11 mouse cellular contexts compared by ENCODE assay signal in the genomic region with DNA sequence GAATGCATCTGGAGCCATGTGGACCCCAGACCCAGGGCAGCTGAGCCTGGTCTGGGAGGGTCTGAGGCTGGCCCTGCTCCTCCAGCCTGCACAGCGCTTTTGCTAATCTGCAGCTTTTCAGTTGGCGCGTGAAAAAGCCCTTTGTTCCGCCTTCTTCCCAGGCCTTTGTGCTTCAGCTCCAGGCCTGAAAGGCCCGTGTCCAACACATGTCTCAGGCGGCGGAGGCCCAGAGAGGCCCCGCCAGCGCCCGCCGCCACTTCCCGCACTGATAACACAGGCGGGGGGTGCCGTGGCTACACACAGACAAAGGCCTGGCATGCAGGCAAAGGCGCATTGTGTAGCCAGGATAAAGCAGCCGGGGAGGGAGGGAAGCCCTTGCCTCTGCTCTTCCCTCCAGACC. TPM values are rescaled to one million over a fixed set of nuclear protein-coding genes. Genes with fewer than 3 reads are reported as not detected.
DNase-seq lines count a peak whose midpoint lies in the region; ATAC-seq and TF ChIP-seq lines count a peak whose summit lies in the region.
"Had no signal": no experiment of that assay in that cellular context is flagged by ENCODE, and none has a peak within 500 bp of the region (broad histone marks: within the 10 kb centered on the region; RNA-seq: fewer than 3 reads in every experiment).

No protein-coding gene starts in this region.

- H3K27me3 ChIP-seq in hindbrain, embryonic 11.5 days (ENCODE audit: control insufficient read depth, insufficient read depth, low read length) = 0 out of 2 replicates have a peak, but pooled peaks cover 6% of the 10 kb centered on the region
- peaks cover 12% of the 10 kb centered on the region for H3K27me3 ChIP-seq in neural tube, embryonic 12.5 days (replicated peaks)

- TF ChIP-seq POLR2A in brain, embryonic 14.5 days (IDR thresholded peaks at IDR 0.05; ENCODE audit: borderline replicate concordance, extremely low read depth, insufficient read depth, insufficient read length, poor library complexity, severe bottlenecking) = no peak

- no peak overlapping the region for H3K4me3 ChIP-seq in hindbrain, embryonic 11.5 days (ENCODE audit: low read depth, low read length)
- H3K4me3 ChIP-seq in neural tube, embryonic 12.5 days = no peak overlapping the region

- H3K4me1 ChIP-seq in hindbrain, embryonic 11.5 days (replicated peaks; ENCODE audit: control insufficient read depth, insufficient read depth, low read length) = peaks cover 43% of the 10 kb centered on the region
- peaks cover 66% of the 10 kb centered on the region for H3K4me1 ChIP-seq in neural tube, embryonic 12.5 days

- no peak overlapping the region for H3K4me2 ChIP-seq in hindbrain, embryonic 11.5 days (replicated peaks; ENCODE audit: low read depth, low read length)
- H3K4me2 ChIP-seq in neural tube, embryonic 12.5 days (replicated peaks) = peak overlapping the region; percentile 21; the same call in 1 of the 2 replicates

- peak overlapping the region; percentile 84 for H3K27ac ChIP-seq in hindbrain, embryonic 11.5 days (ENCODE audit: low read depth, low read length)
- 0 out of 2 replicates have a peak overlapping the region, but pooled peaks have one; percentile 43 for H3K27ac ChIP-seq in neural tube, embryonic 12.5 days
- H3K27ac ChIP-seq: macrophage had no signal

- no peaks in the 10 kb centered on the region for H3K36me3 ChIP-seq in hindbrain, embryonic 11.5 days (ENCODE audit: control insufficient read depth, insufficient read depth, low read length)
- H3K36me3 ChIP-seq in neural tube, embryonic 12.5 days = no peaks in the 10 kb centered on the region

- 1% methylated on average over 16 of the region's 16 CpGs for WGBS in hindbrain, embryonic 11.5 days
- WGBS in neural tube, embryonic 12.5 days = 4% methylated on average over 16 of the region's 16 CpGs

- TF ChIP-seq CTCF in brain, embryonic 14.5 days (IDR thresholded peaks at IDR 0.05; ENCODE audit: borderline replicate concordance, extremely low read depth, insufficient read depth, insufficient read length) = no peak

- ATAC-seq in hindbrain, embryonic 11.5 days (ENCODE audit: low FRiP score) = peak; percentile 79
- peak; percentile 70 for ATAC-seq in neural tube, embryonic 12.5 days (ENCODE audit: low FRiP score, low read depth)
- ATAC-seq in erythroblast, adult 5-6 weeks (replicated peaks; ENCODE audit: low FRiP score, poor library complexity, severe bottlenecking) = no peak

- H3K9ac ChIP-seq in hindbrain, embryonic 11.5 days (ENCODE audit: low read depth, low read length) = peak overlapping the region; percentile 42
- H3K9ac ChIP-seq in neural tube, embryonic 12.5 days = no peak overlapping the region

- no peaks in the 10 kb centered on the region for H3K9me3 ChIP-seq in hindbrain, embryonic 11.5 days (ENCODE audit: control insufficient read depth, low read length)
- H3K9me3 ChIP-seq in neural tube, embryonic 12.5 days = no peaks in the 10 kb centered on the region

- peak; percentile 34 for DNase-seq in layer of hippocampus, adult 11-12 months (ENCODE audit: low spot score)
- DNase-seq in layer of hippocampus, adult 18-20 months (ENCODE audit: low spot score in 2 of 2) = no peak
- DNase-seq in brain, embryonic 14.5 days (ENCODE audit: low read depth) = peak; percentile 95
- peak; percentile 88 for DNase-seq in hindbrain, embryonic 11.5 days (ENCODE audit: low spot score)
- no peak for DNase-seq in heart, adult 11 months
- no peak for DNase-seq in spleen, postnatal 10 days (ENCODE audit: low spot score in 2 of 2)

RNA-seq across cellular contexts. Expression of a gene that starts 45.5 kb away (rescaled TPM):
- not detected for total RNA-seq in layer of hippocampus, adult 18-20 months (2021)
- polyA plus RNA-seq in brain, embryonic 14.5 days (2012; rRNA removed) = not detected in 2 replicates
- not detected in 2 replicates for polyA plus RNA-seq in hindbrain, embryonic 11.5 days (2014; fragmentation: Nextera tagmentation; extraction: Ambion mirVana)
- not detected in 2 replicates for polyA plus RNA-seq in neural tube, embryonic 12.5 days (2016; fragmentation: Nextera tagmentation; extraction: Ambion mirVana)
- total RNA-seq in erythroblast, adult 5-6 weeks (2015; ENCODE audit: low replicate concordance) = not detected in 2 replicates
- not detected in 2 replicates for total RNA-seq in erythroblast, adult 5-6 weeks (2017; ENCODE audit: low replicate concordance)
- total RNA-seq: layer of hippocampus, postnatal 14 days had no signal
- polyA plus RNA-seq: gonadal fat pad, adult 2 months; macrophage had no signal

Comparison
In these comparisons a context has a peak if more than half of its experiments do, and no peak if none do; other contexts are left out.
1. DNase-seq: peak in layer of hippocampus, adult 11-12 months (single experiment), brain, embryonic 14.5 days (single experiment) and hindbrain, embryonic 11.5 days (single experiment); none in layer of hippocampus, adult 18-20 months (0 of 2), heart, adult 11 months (single experiment) and spleen, postnatal 10 days (0 of 2).